Mouse (Mus musculus) heart, adult 18-20 months (tissue): ENCODE measurements around the gene Osbp2. TPM values are rescaled to one million over a fixed set of nuclear protein-coding genes. Genes with fewer than 3 reads are reported as not detected.

Experiments
- total RNA-seq, 2 experiments: library from RNA; stranded (reverse); gene quantifications; 2 replicates each; pipeline ENCODE4 v1.2.3; 2021

The Osbp2 gene
- total RNA-seq, 2 experiments from 2014 or later = 17.9 to 20.3 TPM

Other genes starting within 250 kb of the Osbp2 start
- 10 to 100 TPM; 16.8 to 20.7 TPM for gene Morc2a, start 214.7 kb downstream of the Osbp2 start, total RNA-seq
- gene 4921536K21Rik, start 31.2 kb upstream of the Osbp2 start, total RNA-seq = under 1 TPM; 0.55 to 0.64 TPM
- 10 to 100 TPM; 28.3 to 28.6 TPM for gene Dusp18, start 31.3 kb upstream of the Osbp2 start, total RNA-seq
- gene Slc35e4, start 50.8 kb upstream of the Osbp2 start, total RNA-seq = 1 to 10 TPM; 3.5 TPM
- 10 to 100 TPM; 37.9 to 50.5 TPM for gene Tcn2, start 68.3 kb upstream of the Osbp2 start, total RNA-seq
- 10 to 100 TPM; 27.4 to 27.6 TPM for gene Pes1, start 100.1 kb upstream of the Osbp2 start, total RNA-seq
- gene 4930556J24Rik, start 112.9 kb upstream of the Osbp2 start, total RNA-seq = not detected
- gene Gal3st1, start 119.7 kb upstream of the Osbp2 start, total RNA-seq = under 1 TPM; 0.15 to 0.23 TPM
- under 1 TPM; 0.25 to 0.85 TPM for gene Sec14l4, start 167.6 kb upstream of the Osbp2 start, total RNA-seq
- gene Sec14l3, start 200.9 kb upstream of the Osbp2 start, total RNA-seq = 1 to 10 TPM in 1 of 2 experiments, not detected in 1; 6.2 TPM
- gene Mtfp1, start 231.5 kb upstream of the Osbp2 start, total RNA-seq = 100 to 1,000 TPM; 133 to 172 TPM